Mouse (Mus musculus) cerebellum, adult 11 months (tissue): ENCODE results near the gene Eif2b3.

ENCODE experiments used
- DNase-seq: peaks from one replicate; pipeline ENCODE4 v3.0.0; 2022

The Eif2b3 gene

DNA sequence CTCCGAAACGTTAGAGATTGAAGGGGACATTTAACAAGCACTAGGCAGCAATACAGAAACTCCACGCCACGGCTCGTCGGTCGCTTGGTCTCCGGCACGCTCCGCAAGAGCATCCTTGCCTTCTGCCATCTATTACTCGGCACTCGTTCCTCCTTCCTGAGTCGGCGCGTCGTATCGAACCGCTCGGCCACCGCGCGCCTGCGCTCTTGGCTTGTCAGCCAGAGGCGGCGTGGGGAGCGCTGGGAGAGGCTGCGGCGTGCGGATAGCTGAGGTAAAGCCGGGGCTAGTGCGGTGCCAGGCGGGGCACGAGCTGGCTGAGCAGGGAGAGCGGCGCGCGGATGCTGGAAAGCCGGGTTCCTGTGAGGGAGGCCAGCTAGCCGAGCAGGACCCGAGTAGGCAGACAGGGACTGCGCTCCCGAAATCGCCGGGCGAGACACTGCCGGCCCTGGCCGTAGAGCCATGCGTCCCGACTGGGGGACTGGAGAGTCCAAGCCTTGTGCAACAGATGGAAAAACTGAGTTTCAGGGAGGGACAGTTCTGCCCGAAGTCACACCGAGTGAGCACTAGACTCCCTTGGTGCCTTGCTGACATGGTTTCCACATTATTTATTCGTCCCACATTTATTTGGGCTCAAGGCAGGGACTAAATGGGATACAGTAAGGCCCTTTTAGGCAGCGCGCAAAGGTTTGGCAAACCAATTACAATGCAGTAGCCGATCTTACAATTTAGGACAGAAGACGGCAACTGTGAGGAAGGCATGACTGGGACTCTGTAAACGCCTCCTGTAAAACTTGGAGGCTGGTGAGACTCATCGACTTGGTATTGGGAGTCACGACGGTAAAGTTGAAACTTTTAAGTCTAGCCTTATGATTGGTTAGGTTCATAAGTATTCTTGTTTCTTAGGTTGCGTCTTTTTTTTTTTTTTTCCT lies at the start of gene Eif2b3:
TSS of gene Eif2b3 (plus strand) at position 197 of the 929 bp plus-strand sequence.
- DNase-seq, result peak; percentile 87

DNA sequence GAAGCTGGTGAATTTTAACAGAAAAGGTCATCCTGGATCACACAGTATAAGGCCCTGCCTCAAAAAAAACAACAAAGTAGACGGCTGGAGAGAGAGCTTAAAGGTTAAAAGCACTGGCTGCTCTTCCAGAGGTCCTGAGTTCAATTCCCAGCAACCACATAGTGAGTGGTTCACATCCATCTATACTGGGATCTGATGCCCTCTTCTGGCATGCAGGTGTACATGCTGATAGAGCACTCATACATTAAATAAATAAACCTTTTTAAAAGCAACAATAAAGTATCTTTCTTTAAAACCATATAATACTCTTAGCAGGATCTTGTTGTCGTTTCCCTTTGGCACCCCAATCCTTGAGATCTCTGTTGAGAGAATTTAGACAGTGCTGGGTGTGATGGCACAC lies 42.7 kb upstream of the Eif2b3 start:
- DNase-seq, result no peak

DNA sequence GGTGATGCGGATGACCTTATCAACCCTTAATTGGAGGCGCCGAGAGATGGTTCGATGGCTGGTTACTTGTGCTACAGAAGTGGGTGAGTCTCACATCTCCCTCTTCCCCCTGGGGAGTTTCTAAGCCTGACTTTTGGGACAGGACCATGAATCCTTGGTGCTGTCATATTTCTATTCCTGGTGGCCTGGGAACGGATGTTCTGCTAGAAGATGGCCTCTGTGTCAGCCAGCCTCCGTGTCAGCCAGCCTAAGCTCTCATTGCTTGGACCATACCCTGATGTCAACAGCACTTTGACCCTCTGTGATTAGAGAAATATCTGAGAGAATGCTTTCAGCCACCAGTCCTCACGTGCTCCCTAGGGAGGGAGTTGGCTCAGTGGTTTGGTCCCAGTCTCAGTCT lies 33.5 kb upstream of the Eif2b3 start:
- DNase-seq, result no peak

DNA sequence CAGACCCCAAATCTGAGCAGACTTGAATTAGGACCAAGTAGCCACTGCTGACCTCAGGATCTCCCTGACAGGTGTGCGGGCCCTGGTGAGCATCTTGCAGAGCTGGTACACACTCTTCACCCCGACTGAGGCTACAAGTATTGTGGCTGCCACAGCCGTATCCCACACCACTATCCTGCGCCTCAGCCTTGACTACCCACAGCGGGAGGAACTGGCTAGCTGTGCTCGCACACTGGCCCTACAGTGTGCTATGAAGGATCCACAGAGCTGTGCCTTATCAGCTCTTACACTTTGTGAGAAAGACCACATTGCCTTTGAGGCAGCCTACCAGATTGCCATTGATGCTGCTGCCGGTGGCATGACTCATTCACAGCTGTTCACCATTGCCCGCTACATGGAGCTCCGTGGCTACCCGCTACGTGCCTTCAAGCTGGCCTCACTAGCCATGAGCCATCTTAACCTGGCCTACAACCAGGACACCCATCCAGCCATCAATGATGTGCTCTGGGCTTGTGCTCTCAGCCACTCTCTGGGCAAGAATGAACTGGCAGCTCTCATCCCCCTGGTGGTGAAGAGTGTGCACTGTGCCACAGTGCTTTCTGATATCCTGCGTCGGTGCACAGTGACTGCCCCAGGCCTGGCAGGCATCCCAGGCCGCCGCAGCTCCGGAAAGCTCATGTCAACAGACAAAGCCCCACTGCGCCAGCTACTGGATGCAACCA lies 32.6 kb upstream of the Eif2b3 start:
- DNase-seq, result peak; percentile 73

DNA sequence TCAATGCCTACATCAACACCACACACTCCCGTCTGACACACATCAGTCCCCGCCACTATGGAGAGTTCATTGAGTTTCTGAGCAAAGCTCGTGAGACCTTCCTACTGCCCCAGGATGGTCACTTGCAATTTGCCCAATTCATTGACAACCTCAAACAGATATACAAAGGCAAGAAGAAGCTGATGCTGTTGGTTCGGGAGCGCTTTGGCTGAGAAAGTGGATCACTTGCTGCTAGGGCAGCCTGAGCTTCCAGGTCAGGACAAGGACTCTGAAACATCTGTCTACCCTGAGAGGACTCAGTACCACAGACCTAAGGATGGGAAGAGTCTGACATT lies 32.1 kb upstream of the Eif2b3 start:
- no peak for DNase-seq

DNA sequence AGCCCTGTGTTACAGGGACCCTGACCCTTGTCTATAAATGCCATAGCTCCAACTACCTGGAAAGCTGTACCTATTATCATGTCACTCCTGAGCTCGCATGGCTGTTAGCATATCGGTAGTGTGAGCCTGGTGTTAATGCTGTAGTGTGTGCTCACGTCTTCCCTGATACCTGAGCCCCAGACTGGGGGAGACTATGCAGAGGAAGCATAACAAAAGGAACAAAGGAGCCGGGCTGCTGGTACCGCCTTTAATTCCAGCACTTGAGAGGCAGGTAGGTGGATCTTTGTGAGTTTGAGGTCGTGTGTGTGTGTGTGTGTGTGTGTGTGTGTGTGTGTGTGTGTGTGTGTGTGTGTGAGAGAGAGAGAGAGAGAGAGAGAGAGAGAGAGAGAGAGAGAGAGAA lies 29.5 kb upstream of the Eif2b3 start:
- DNase-seq, result no peak

DNA sequence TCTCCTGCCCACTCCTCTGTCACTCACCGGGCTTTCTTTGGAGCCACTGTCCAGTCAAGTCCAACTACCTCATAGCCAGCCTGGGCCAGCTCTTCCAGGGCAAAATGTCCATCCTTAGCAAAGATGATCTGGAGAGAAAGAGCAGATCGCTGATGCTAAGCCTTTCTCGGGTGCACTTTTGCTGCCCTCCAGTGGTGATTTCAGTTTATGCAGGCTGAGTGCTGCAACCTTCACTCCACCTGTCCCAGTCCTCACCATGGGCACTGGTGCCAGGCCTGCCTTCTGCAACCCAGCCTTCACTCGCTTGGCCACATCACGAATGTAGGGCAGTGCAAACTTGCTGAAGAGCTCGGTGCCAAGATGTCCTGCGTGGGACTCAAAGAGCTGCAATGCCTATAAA lies 27.8 kb upstream of the Eif2b3 start:
- peak; percentile 85 for DNase-seq

DNA sequence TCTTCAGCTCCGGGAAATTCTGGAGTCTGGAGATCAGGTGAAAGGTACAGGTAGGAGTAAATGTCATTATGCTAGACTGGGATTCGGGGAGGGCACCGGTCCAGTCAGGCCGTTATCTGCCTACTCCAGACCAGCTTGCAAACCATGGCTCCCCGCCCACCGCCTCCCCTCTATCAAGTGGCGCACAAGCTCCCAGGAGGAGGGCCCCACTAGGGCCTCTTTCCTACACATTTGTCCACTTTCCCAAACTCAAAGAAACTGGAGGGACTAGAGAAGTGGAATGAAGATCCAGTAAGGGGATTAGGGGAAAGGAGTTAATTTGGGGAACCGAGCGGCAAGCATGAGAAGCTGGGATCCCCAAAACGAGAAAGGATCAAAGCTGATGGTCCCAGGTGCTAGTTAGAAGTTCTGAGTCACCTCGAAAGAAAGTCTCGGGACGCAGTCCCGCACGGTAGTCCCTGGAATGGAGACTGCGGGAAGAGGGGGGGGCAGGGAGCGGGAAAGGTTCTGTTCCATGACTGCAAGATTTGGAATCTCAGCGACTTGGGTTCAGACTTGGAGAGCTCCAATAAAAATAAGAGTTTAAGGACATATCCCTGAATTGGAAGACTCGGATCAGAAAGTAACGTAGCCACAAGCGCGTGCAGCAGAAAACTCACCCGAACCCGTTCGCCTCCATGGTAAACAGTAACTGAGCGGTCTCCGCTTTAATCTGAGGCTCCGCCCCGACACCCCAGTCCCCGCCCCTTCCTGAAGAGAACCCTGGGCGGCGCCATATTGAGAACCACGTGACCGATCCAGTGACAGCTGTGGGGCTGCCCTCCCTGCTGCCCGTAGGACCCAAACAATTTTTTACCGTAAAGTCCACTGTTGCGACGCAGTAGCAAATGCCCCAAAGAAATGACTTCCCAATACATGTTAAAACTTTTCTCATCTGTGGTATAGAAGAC lies 25.3 kb upstream of the Eif2b3 start, which contains the start of gene Urod:
TSS of gene Urod (minus strand) at position 742 of the 950 bp plus-strand sequence.
- DNase-seq, result peak; percentile 95

DNA sequence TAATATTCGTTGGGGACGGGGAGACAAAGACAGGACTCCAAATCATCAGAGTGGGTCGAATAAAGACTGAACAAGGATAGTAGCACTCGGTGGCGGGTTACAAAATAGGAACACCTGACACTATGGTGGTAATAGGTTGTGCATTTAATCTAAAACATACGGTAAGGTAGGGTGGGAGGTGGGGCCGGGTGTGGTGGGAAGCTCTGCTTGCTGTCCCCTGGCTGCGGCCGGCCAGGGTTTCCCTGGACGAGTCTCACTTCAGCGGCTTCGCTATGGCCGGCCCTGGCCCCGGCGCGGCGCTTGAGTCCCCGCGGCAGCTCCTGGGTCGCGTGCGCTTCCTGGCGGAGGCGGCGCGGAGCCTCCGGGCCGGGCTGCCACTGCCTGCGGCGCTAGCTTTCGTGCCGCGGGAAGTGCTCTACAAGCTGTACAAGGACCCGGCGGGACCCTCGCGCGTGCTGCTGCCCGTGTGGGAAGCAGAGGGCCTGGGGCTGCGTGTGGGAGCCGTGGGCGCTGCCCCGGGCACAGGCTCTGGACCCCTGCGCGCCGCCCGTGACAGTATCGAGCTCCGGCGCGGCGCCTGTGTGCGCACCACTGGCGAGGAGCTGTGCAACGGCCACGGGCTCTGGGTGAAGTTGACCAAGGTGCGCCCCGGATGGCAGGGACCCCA lies 23.9 kb upstream of the Eif2b3 start, which contains the start of gene Hectd3:
TSS of gene Hectd3 (plus strand) at position 187 of the 667 bp plus-strand sequence.
- peak; percentile 52 for DNase-seq

DNA sequence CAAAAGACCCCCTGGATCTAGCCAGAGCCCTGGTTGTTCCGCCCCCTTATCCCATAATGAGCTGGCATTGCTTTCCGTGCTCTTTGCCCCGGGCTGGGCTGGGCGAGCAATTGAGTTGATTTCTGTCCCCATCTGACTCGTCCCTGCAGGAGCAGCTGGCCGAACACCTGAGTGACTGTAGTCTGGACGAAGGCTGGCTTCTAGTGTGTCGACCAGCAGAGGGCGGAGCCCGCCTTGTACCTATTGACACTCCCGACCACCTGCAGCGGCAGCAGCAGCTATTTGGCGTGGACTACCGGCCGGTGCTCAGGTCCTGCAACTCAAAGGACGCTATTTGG lies 23.4 kb upstream of the Eif2b3 start:
- DNase-seq, result peak; percentile 57

DNA sequence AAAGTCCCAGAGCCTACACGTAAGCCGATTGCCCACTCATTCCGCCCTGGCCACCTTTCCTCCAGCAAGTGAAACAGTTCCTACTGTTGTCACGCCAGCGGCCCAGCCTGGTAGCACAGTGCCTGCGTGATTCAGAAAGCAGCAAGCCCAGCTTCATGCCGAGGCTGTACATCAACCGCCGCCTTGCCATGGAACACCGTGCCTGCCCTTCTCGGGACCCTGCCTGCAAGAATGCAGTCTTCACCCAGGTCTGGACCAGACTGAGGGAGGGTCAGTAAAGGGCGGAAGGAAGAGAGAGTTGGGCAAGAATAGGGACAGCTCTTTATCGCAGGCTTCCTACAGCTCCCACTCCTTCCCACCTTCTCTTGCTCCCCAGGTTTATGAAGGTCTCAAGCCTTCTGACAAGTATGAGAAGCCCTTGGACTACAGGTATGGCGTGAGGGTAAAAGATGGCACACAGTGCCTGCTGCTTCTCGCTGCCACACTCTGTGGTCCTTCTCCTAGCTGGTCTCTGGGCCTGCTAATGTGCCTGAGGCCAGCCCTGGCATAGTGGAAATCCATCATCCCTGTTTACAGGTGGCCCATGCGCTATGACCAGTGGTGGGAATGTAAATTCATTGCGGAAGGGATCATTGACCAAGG lies 19.6 kb upstream of the Eif2b3 start:
- DNase-seq, result no peak

DNA sequence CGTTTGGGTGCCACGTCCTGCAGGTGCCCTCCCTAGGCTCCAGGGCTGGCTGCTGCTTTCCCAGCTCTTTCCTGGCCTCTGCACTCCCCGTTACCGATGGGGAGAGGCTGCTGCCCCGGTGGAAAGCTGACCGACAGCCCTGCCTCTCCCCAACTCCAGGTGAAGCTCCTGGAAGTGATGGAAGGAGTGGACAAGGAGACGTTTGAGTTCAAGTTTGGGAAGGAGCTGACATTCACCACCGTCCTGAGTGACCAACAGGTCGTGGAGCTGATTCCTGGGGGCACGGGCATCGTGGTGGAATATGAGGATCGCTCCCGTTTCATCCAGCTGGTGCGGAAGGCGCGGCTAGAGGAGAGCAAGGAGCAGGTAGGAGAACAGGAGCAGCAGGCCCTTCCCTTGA lies 17.2 kb upstream of the Eif2b3 start:
- DNase-seq, result no peak

DNA sequence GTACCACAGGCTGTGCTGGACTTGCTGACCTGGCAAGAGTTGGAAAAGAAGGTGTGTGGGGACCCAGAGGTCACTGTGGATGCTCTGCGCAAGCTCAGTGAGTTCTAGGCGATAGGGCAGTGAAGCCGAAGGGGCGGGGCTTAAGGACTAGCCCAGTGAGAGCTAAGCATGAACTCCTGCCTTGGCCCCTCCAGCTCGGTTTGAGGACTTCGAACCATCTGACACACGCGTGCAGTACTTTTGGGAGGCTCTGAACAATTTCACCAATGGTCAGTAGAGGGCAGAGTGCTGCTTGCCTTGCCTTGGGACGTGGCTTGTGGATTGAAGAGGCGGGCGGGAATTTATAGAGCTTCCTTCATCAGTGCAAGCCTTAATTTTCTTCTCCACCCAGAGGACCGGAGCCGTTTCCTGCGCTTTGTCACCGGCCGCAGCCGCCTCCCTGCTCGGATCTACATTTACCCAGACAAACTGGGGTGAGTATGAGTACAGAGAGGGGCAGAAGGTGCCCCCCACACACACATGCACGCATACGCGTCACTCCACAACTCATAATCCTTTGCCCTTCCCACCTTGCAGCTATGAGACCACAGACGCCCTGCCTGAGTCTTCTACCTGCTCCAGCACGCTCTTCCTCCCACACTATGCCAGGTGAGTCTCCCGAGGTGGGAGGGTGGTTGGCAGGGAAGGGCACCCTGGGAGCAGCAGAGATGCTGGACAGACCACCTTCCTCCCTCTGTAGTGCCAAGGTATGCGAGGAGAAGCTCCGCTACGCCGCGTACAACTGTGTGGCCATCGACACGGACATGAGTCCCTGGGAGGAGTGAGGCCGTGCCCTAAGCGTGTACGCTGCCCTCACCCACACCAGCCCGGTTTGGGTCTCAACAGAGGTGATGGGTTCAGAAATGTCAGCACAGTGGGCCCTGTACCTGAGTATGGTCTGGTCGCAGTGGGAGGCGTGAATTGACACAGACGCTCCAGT lies 16.4 kb upstream of the Eif2b3 start:
- peak; percentile 44 for DNase-seq

DNA sequence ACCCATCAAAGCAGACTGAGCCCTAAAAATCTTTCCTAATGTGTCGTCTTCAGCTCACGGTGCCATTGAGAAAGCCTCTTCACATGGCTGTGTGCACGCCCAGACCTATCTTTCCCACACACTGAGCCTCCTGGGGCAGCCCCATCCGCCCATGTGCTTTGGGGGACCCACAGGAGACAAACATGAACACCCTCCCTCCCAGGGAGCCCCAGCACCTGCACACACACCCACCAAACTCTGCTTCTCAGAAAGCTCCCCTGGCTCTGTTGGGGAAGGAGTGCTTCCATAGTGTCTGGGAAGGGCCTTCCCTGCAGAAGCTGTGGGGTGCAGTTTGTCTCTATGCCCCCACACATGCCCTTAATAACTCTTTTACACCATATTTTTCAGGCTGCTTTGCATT lies 14.6 kb upstream of the Eif2b3 start:
- DNase-seq, result no peak

DNA sequence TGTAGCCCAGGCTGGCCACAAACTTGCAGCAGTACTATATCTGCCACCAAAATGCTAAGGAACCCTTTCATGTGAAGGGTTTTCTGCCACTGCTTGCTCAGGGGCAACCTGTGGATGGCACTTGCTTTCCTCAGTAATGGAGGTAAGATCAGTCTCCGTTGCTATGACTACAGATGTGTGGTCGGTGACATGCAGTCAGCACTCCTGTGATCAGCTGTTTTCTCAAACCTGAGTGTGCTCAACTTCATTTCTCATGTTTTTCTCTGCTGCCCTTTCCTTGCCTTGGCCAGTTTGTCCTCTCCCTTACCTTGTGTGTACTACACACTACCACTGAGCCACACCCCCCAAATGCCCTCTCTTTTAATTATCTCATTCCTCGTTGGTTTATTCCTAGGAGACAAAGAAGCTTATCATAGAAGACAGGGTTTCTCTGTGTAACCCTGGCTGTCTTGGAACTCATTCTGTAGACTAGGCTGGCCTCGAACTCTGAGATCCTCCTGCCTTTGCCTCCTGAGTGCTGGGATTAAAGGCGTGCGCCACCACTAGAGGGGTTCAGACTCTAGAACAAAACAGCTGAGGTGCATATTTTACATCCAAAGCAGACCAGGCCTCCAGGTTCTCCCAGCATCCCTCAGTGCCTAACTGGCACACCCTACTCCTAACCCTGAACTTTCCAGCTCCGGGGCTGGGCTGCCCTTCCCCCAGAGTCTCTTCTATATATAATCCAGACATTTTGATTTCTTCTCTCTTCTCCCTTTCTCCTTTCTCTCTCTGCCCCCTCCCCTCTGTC lies 13.4 kb upstream of the Eif2b3 start:
- no peak for DNase-seq

DNA sequence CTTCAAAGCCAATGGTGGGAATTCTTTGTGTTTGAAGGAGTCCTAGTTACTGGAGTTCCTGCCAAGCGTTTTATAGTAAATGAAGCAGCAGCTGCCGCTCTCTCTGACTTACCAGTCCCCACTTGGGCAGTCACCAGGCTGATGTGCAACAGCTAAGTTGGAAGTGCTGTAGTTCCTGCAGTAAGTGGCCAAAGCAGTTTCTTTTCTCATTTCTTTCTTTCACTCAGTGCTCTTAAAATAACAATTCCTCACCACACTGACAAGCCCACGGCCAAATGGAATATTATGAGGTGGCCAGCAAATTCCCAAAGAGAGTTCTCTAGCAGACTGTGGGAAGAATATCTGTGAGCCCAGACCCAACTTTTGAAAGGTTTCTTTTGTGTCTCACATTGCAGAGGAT lies 12.1 kb upstream of the Eif2b3 start:
- no peak for DNase-seq

DNA sequence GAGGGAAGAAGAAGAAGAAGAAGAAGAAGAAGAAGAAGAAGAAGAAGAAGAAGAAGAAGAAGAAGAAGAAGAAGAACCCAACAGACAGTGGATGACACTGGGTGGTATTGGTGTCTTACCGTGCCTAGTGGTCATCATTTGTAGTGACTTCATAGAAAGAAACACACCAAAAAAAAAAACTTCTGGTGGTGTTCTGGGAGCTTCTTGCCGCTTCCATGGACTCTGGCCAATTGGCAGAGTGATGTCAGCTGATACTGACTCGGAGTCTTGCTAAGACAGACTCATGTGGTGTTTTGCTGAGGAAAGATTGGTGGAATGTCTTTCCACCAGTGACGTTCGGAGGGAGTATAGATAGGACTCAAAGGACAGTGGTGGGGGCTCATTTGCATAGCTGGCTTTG lies 9.0 kb upstream of the Eif2b3 start:
- DNase-seq, result no peak

DNA sequence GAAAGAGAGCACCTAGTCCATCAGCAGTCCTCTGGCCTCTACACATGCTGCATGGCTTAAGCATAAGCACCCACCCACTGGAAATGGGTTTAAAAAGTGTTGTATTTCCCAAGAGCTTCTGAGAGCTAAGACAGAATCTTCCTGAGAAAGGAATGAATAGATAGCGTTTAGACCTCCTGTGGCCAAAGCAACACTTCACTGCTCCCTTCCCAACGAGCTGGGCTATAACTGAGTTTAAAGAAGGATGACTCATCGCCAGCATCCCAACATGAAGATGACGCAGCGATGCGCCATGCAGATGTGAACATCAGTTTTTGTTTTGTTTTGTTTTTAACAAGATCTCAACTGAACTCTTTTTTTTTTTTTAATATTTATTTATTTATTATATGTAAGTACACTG lies 5.6 kb upstream of the Eif2b3 start:
- DNase-seq, result no peak

DNA sequence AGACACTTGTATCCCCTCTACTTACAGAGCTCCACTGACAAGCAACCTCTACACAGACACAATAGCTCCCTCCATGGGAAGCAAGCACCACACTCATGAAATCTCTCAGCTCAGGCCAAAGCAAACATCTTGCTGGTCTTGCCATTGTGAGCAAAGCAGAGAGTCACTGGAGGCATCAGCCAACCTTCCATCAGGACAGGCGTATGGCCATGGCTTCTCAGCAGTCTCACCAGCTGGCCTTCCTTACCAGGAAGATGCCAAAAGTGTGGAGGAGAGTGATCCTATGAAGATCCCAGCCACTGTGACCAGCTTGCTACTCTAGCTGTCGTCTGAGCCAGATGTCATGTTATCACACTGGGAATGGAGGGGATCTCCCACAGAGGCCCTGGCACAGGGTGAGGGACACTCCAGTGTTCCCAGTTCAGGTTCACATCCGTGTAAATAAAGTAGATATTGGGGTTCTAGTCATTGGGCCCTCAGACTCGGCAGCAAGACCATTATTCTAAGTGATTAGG lies 4.2 kb upstream of the Eif2b3 start:
- DNase-seq, result no peak

DNA sequence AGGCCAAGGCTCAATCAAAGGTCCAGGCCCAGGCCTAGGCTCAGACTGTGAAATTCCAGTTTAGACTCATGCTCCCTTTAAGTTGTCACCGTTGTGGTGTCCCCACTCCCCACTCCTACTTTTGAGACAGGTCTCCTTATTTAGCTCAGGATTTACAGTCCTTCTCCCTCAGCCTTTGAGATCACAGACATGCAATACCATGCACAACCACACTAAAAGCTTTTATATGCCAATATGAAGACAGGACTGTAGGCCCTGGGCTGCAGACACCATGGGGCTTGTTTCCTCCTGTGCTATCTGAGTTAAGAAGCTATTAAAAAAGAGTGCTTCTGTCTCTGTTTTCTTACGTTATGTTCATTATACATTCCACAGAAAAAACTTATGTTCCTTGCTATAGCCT lies 1.5 kb upstream of the Eif2b3 start:
- DNase-seq, result no peak
